Mouse (Mus musculus): ENCODE data around the gene Dnajc11. TPM values are rescaled to one million over a fixed set of nuclear protein-coding genes. Genes with fewer than 3 reads are reported as not detected.
A peak's percentile ranks its signal among the peaks of the same experiment; 100 is the strongest.

Gene Dnajc11
- polyA plus RNA-seq, 1 experiment, result 31.6 TPM

- WGBS, result 53% methylated on average over 8 of the region's 8 CpGs
- Histone ChIP-seq H3K4me1 (ENCODE audit: control insufficient read depth, insufficient read depth, insufficient read length) (peaks cover 11% of the 10 kb centered on the region), H3K27ac (ENCODE audit: insufficient read depth, low read length) (0 out of 2 replicates have a peak overlapping the region, but pooled peaks have one; percentile 21), H3K4me3 (ENCODE audit: extremely low read depth, insufficient read depth, insufficient read length) (peak overlapping the region; percentile 90; the same call in 1 of the 2 replicates), H3K36me3 (ENCODE audit: control insufficient read depth, insufficient read depth, low read length) (peaks cover 3% of the 10 kb centered on the region; the same call in 1 of the 2 replicates), H3K27me3 (ENCODE audit: control insufficient read depth, insufficient read depth, low read length) (no peaks in the 10 kb centered on the region)
- DNase-seq (ENCODE audit: low read depth in 1 of 2, low spot score in 2 of 2), result no peak
- TF ChIP-seq POLR2A (IDR thresholded peaks at IDR 0.05; ENCODE audit: low read depth, low read length), result no peak
- TF ChIP-seq CTCF (IDR thresholded peaks at IDR 0.05; ENCODE audit: extremely low read depth, insufficient read depth, insufficient read length, insufficient replicate concordance), result no peak
These were observed 74.1 kb downstream of the Dnajc11 start for GRCm38 (mm10) chr4:152007481-152008147.

- H3K4me3 ChIP-seq (ENCODE audit: extremely low read depth, insufficient read depth, insufficient read length), result peak overlapping the region; percentile 90
- peak overlapping the region; percentile 53; the same call in 1 of the 2 replicates for H3K27ac ChIP-seq (ENCODE audit: insufficient read depth, low read length)
- no peak for DNase-seq (ENCODE audit: low read depth in 1 of 2, low spot score in 2 of 2)
- no peaks in the 10 kb centered on the region for H3K27me3 ChIP-seq (ENCODE audit: control insufficient read depth, insufficient read depth, low read length)
- TF ChIP-seq CTCF (IDR thresholded peaks at IDR 0.05; ENCODE audit: extremely low read depth, insufficient read depth, insufficient read length, insufficient replicate concordance) (no peak), POLR2A (IDR thresholded peaks at IDR 0.05; ENCODE audit: low read depth, low read length) (no peak)
- H3K36me3 ChIP-seq (ENCODE audit: control insufficient read depth, insufficient read depth, low read length), result peaks cover 3% of the 10 kb centered on the region; the same call in 1 of the 2 replicates
- H3K4me1 ChIP-seq (ENCODE audit: control insufficient read depth, insufficient read depth, insufficient read length), result peaks cover 11% of the 10 kb centered on the region
- 2% methylated on average over 14 of the region's 14 CpGs for WGBS
These were observed 74.6 kb downstream of the Dnajc11 start for GRCm38 (mm10) chr4:152008148-152008500.

- WGBS, result 0% methylated on average over 45 of the region's 45 CpGs
- Histone ChIP-seq H3K4me3 (ENCODE audit: extremely low read depth, insufficient read depth, insufficient read length) (peak within 1 kb of the TSS; percentile 90), H3K36me3 (ENCODE audit: control insufficient read depth, insufficient read depth, low read length) (peaks cover 3% of the 10 kb centered on the region; the same call in 1 of the 2 replicates), H3K27me3 (ENCODE audit: control insufficient read depth, insufficient read depth, low read length) (no peaks in the 10 kb centered on the region), H3K4me1 (ENCODE audit: control insufficient read depth, insufficient read depth, insufficient read length) (peaks cover 11% of the 10 kb centered on the region), H3K27ac (ENCODE audit: insufficient read depth, low read length) (peak within 1 kb of the TSS; percentile 94)
- TF ChIP-seq CTCF (IDR thresholded peaks at IDR 0.05; ENCODE audit: extremely low read depth, insufficient read depth, insufficient read length, insufficient replicate concordance), result no peak
- peak; percentile 93 for TF ChIP-seq POLR2A (IDR thresholded peaks at IDR 0.05; ENCODE audit: low read depth, low read length)
- peak; percentile 82 to 90 for DNase-seq (ENCODE audit: low read depth in 1 of 2, low spot score in 2 of 2)
These were observed 75.2 kb downstream of the Dnajc11 start, which contains the start of gene Klhl21 for GRCm38 (mm10) chr4:152008622-152009075. Gene Klhl21, plus strand, starts transcription at chr4:152008803.

DNA sequence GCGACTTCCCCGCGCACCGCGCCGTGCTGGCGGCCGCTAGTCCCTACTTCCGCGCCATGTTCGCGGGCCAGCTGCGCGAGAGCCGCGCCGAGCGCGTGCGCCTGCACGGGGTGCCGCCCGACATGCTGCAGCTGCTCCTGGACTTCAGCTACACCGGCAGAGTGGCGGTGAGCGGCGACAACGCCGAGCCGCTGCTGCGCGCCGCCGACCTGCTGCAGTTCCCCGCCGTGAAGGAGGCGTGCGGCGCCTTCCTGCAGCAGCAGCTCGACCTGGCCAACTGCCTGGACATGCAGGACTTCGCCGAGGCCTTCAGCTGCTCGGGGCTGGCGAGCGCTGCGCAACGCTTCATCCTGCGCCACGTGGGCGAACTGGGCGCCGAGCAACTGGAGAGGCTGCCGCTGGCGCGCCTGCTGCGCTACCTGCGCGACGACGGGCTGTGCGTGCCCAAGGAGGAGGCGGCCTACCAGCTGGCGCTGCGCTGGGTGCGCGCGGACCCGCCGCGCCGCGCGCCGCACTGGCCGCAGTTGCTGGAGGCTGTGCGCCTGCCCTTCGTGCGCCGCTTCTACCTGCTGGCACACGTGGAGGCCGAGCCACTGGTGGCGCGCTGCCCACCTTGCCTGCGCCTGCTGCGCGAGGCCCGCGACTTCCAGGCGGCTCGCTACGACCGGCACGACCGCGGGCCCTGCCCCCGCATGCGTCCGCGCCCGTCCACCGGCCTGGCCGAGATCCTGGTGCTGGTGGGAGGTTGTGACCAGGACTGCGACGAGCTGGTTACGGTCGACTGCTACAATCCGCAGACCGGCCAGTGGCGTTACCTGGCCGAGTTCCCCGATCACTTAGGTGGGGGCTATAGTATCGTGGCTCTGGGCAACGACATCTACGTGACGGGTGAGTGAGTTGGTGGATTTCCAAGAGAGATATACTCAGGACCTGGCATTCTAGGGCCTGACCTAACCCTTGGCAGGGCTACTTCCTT is 75.9 kb downstream of the Dnajc11 start:
- Histone ChIP-seq H3K4me1 (ENCODE audit: control insufficient read depth, insufficient read depth, insufficient read length) (peaks cover 11% of the 10 kb centered on the region), H3K36me3 (ENCODE audit: control insufficient read depth, insufficient read depth, low read length) (peaks cover 5% of the 10 kb centered on the region; the same call in 1 of the 2 replicates), H3K27ac (ENCODE audit: insufficient read depth, low read length) (peak overlapping the region; percentile 94), H3K27me3 (ENCODE audit: control insufficient read depth, insufficient read depth, low read length) (no peaks in the 10 kb centered on the region), H3K4me3 (ENCODE audit: extremely low read depth, insufficient read depth, insufficient read length) (peak overlapping the region; percentile 90)
- peak in 1 of 2 experiments; percentile 31 for DNase-seq (ENCODE audit: low read depth in 1 of 2, low spot score in 2 of 2)
- WGBS, result under 1% methylated on average over 112 of the region's 115 CpGs
- TF ChIP-seq CTCF (IDR thresholded peaks at IDR 0.05; ENCODE audit: extremely low read depth, insufficient read depth, insufficient read length, insufficient replicate concordance) (no peak), POLR2A (IDR thresholded peaks at IDR 0.05; ENCODE audit: low read depth, low read length) (no peak)

GRCm38 (mm10) chr4:152010091-152010706 is 76.7 kb downstream of the Dnajc11 start:
- Histone ChIP-seq H3K36me3 (ENCODE audit: control insufficient read depth, insufficient read depth, low read length) (peaks cover 10% of the 10 kb centered on the region), H3K4me1 (ENCODE audit: control insufficient read depth, insufficient read depth, insufficient read length) (peaks cover 11% of the 10 kb centered on the region), H3K4me3 (ENCODE audit: extremely low read depth, insufficient read depth, insufficient read length) (peak overlapping the region; percentile 90), H3K27me3 (ENCODE audit: control insufficient read depth, insufficient read depth, low read length) (no peaks in the 10 kb centered on the region), H3K27ac (ENCODE audit: insufficient read depth, low read length) (no peak overlapping the region)
- DNase-seq (ENCODE audit: low read depth in 1 of 2, low spot score in 2 of 2), result no peak
- WGBS, result 8% methylated on average over 10 of the region's 10 CpGs
- TF ChIP-seq POLR2A (IDR thresholded peaks at IDR 0.05; ENCODE audit: low read depth, low read length) (no peak), CTCF (IDR thresholded peaks at IDR 0.05; ENCODE audit: extremely low read depth, insufficient read depth, insufficient read length, insufficient replicate concordance) (no peak)

GRCm38 (mm10) chr4:152010707-152011134 is 77.2 kb downstream of the Dnajc11 start:
- TF ChIP-seq CTCF (IDR thresholded peaks at IDR 0.05; ENCODE audit: extremely low read depth, insufficient read depth, insufficient read length, insufficient replicate concordance) (no peak), POLR2A (IDR thresholded peaks at IDR 0.05; ENCODE audit: low read depth, low read length) (no peak)
- WGBS, result 21% methylated on average over 13 of the region's 13 CpGs
- DNase-seq (ENCODE audit: low read depth in 1 of 2, low spot score in 2 of 2), result no peak

More at GRCm38 (mm10) chr4:152010707-152011134, 77.2 kb downstream of the Dnajc11 start:
- Histone ChIP-seq H3K27ac (ENCODE audit: insufficient read depth, low read length) (no peak overlapping the region), H3K4me3 (ENCODE audit: extremely low read depth, insufficient read depth, insufficient read length) (peak overlapping the region; percentile 23), H3K27me3 (ENCODE audit: control insufficient read depth, insufficient read depth, low read length) (no peaks in the 10 kb centered on the region), H3K36me3 (ENCODE audit: control insufficient read depth, insufficient read depth, low read length) (peaks cover 14% of the 10 kb centered on the region), H3K4me1 (ENCODE audit: control insufficient read depth, insufficient read depth, insufficient read length) (peaks cover 11% of the 10 kb centered on the region)
